Mouse (Mus musculus): ENCODE data around the gene Atad2b.
"Not testable (repeated sequence)": the region's sequence is repeated elsewhere in the genome, so short reads cannot be mapped to it uniquely, and the experiment has no call there.

The Atad2b gene

GRCm38 (mm10) chr12:4916994-4917804 lies at the start of gene Atad2b:
Gene Atad2b, plus strand, starts transcription at chr12:4917353.
- DNase-seq (ENCODE audit: low spot score in 2 of 2), result peak; percentile 94 to 95

GRCm38 (mm10) chr12:4868924-4869323 lies 48.2 kb upstream of the Atad2b start:
- DNase-seq (ENCODE audit: low spot score in 2 of 2), result no peak

- no peak for DNase-seq (ENCODE audit: low spot score in 2 of 2)
Observed at GRCm38 (mm10) chr12:4871260-4871659, 45.9 kb upstream of the Atad2b start.

GRCm38 (mm10) chr12:4872273-4872672 lies 44.9 kb upstream of the Atad2b start:
- DNase-seq (ENCODE audit: low spot score in 2 of 2), result no peak

- no peak for DNase-seq (ENCODE audit: low spot score in 2 of 2)
Observed at GRCm38 (mm10) chr12:4872983-4873477, 44.1 kb upstream of the Atad2b start.

GRCm38 (mm10) chr12:4873531-4873930 lies 43.6 kb upstream of the Atad2b start:
- DNase-seq (ENCODE audit: low spot score in 2 of 2), result no peak

- peak in 1 of 2 experiments; percentile 29 for DNase-seq (ENCODE audit: low spot score in 2 of 2)
Observed at GRCm38 (mm10) chr12:4874161-4874927, 42.8 kb upstream of the Atad2b start, which contains the start of gene Mfsd2b. Gene Mfsd2b, minus strand, starts transcription at chr12:4874359.

GRCm38 (mm10) chr12:4875623-4876022 lies 41.5 kb upstream of the Atad2b start:
- DNase-seq (ENCODE audit: low spot score in 2 of 2), result no peak

- DNase-seq (ENCODE audit: low spot score in 2 of 2), result no peak
Observed at GRCm38 (mm10) chr12:4878296-4878783, 38.8 kb upstream of the Atad2b start.

GRCm38 (mm10) chr12:4879048-4879447 lies 38.1 kb upstream of the Atad2b start:
- no peak for DNase-seq (ENCODE audit: low spot score in 2 of 2)

GRCm38 (mm10) chr12:4882086-4882485 lies 35.1 kb upstream of the Atad2b start:
- DNase-seq (ENCODE audit: low spot score in 2 of 2), result no peak

GRCm38 (mm10) chr12:4885062-4885461 lies 32.1 kb upstream of the Atad2b start:
- DNase-seq (ENCODE audit: low spot score in 2 of 2), result no peak

- DNase-seq (ENCODE audit: low spot score in 2 of 2), result not testable (repeated sequence)
Observed at GRCm38 (mm10) chr12:4886581-4886980, 30.6 kb upstream of the Atad2b start.

GRCm38 (mm10) chr12:4888739-4889138 lies 28.4 kb upstream of the Atad2b start:
- DNase-seq (ENCODE audit: low spot score in 2 of 2), result no peak

GRCm38 (mm10) chr12:4889251-4889650 lies 27.9 kb upstream of the Atad2b start:
- DNase-seq (ENCODE audit: low spot score in 2 of 2), result no peak

- no peak for DNase-seq (ENCODE audit: low spot score in 2 of 2)
Observed at GRCm38 (mm10) chr12:4889891-4890290, 27.3 kb upstream of the Atad2b start.

- DNase-seq (ENCODE audit: low spot score in 2 of 2), result no peak
Observed at GRCm38 (mm10) chr12:4898024-4898423, 19.1 kb upstream of the Atad2b start.

- no peak for DNase-seq (ENCODE audit: low spot score in 2 of 2)
Observed at GRCm38 (mm10) chr12:4905946-4906345, 11.2 kb upstream of the Atad2b start.

GRCm38 (mm10) chr12:4906476-4906875 lies 10.7 kb upstream of the Atad2b start:
- DNase-seq (ENCODE audit: low spot score in 2 of 2), result no peak

- DNase-seq (ENCODE audit: low spot score in 2 of 2), result peak; percentile 89 to 90
Observed at GRCm38 (mm10) chr12:4906951-4907906, 9.9 kb upstream of the Atad2b start, which contains the start of gene Ubxn2a. Gene Ubxn2a, minus strand, starts transcription at chr12:4907705.

- no peak for DNase-seq (ENCODE audit: low spot score in 2 of 2)
Observed at GRCm38 (mm10) chr12:4908391-4908790, 8.8 kb upstream of the Atad2b start.

Measured in right cerebral cortex, postnatal 36 days (tissue).